Mouse (Mus musculus) neural tube, embryonic 11.5 days (tissue): ENCODE results near the gene Fam189b. TPM values are rescaled to one million over a fixed set of nuclear protein-coding genes. Genes with fewer than 3 reads are reported as not detected.

Experiments
- ATAC-seq: fragments of 200-750 bp; cut with Nextera tagmentation; 2 replicates; pipeline ENCODE4 v1.8.0; 2017; ENCODE audit warnings: moderate number of reproducible peaks, mild to moderate bottlenecking, moderate TSS enrichment, moderate library complexity; ENCODE audit not compliant: insufficient read depth, low FRiP score, low TSS enrichment
- DNase-seq: peaks from one replicate; pipeline ENCODE4 v3.0.0-alpha.2; 2015; ENCODE audit warnings: low spot score
- H3K27ac ChIP-seq: fragments of 300-500 bp; sonication (generic); 2 replicates; pipeline ENCODE4 v1.5.1; 2014; ENCODE audit warnings: low read depth, mild to moderate bottlenecking, low read length
- H3K27me3 ChIP-seq: fragments of 300-500 bp; sonication (generic); 2 replicates; pipeline ENCODE4 v1.6.1; 2014; ENCODE audit warnings: mild to moderate bottlenecking, low read length, mixed read lengths; ENCODE audit not compliant: control insufficient read depth, insufficient read depth
- H3K36me3 ChIP-seq: fragments of 300-500 bp; sonication (generic); 2 replicates; pipeline ENCODE4 v1.6.1; 2014; ENCODE audit warnings: mild to moderate bottlenecking, low read length, moderate library complexity, mixed read lengths; ENCODE audit not compliant: control insufficient read depth, insufficient read depth
- H3K4me1 ChIP-seq: fragments of 300-500 bp; sonication (generic); 2 replicates; pipeline ENCODE4 v1.6.1; 2014; ENCODE audit warnings: low read length, mixed read lengths; ENCODE audit not compliant: control insufficient read depth, insufficient read depth
- H3K4me2 ChIP-seq: fragments of 300-500 bp; sonication (generic); 2 replicates; pipeline ENCODE4 v1.6.1; 2014; ENCODE audit warnings: low read depth, mild to moderate bottlenecking, moderate library complexity
- H3K4me3 ChIP-seq: fragments of 300-500 bp; sonication (generic); 2 replicates; pipeline ENCODE4 v1.5.1; 2014; ENCODE audit warnings: low read depth, low read length
- H3K9ac ChIP-seq: fragments of 300-500 bp; sonication (generic); 2 replicates; pipeline ENCODE4 v1.6.1; 2014; ENCODE audit warnings: mild to moderate bottlenecking, low read length
- H3K9me3 ChIP-seq: fragments of 300-500 bp; sonication (generic); 2 replicates; pipeline ENCODE4 v1.6.1; 2016; ENCODE audit warnings: low read length; ENCODE audit not compliant: control insufficient read depth
- WGBS: fragments of 180-500 bp; shearing (Covaris S2); extraction: QIAGEN DNeasy Blood & Tissue Kit; methylation state at CpG from one replicate; pipeline ENCODE4 v1.1.7; 2014; 5-methylcytosine and 5-hydroxymethylcytosine counted together
- microRNA counts: library from miRNA; unstranded; fragments of <30 nt; microRNA quantifications from one replicate; lab custom pipeline; 2015
- microRNA-seq: library from miRNA; unstranded; fragments of <30 nt; microRNA quantifications from one replicate; pipeline ENCODE4, GENCODE M21; 2016
- polyA plus RNA-seq: library from polyadenylated mRNA; unstranded; fragments of >200 nt; fragmentation: Nextera tagmentation; extraction: Ambion mirVana; gene quantifications from 2 replicates; pipeline ENCODE4 v1.2.1, GENCODE M21; 2014

Gene Fam189b
- polyA plus RNA-seq, 1 experiment from 2014 or later = 36.9 TPM

DNA sequence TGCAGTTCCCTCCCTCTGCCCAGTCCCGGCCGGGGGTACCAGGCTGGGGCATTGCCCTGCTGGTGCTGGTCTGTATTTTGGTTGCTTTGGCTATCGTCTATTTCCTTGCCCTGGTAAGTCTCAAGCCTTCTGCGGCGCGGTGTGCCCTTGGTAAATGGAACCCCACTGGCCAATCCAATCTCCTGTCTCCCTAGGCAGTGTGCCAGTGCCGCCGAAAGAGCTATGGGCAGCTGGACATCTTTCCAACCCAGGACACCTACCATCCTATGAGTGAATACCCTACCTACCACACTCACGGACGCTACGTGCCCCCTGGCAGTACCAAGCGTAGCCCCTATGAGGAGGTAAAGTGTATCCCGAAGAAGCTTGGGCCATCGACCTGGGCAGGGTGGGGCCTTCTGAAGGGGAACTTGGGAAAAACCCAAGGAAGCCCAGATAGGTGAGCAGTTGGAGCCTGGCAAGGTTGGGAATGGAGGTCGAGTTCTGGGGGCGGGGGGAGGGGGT is 48.9 kb downstream of the Fam189b start:
- H3K9ac ChIP-seq = no peak overlapping the region
- no peaks in the 10 kb centered on the region for H3K9me3 ChIP-seq
- peaks cover 5% of the 10 kb centered on the region; the same call in 1 of the 2 replicates for H3K4me1 ChIP-seq
- no peak overlapping the region for H3K27ac ChIP-seq
- H3K4me3 ChIP-seq = no peak overlapping the region
- 77% methylated on average over 16 of the region's 16 CpGs for WGBS
- ATAC-seq (no peak), DNase-seq (no peak)
- no peaks in the 10 kb centered on the region; the same call in 1 of the 2 replicates for H3K36me3 ChIP-seq
- H3K4me2 ChIP-seq = no peak overlapping the region
- H3K27me3 ChIP-seq = no peaks in the 10 kb centered on the region

GRCm38 (mm10) chr3:89232614-89233013 is 49.7 kb downstream of the Fam189b start:
- Histone ChIP-seq H3K9me3 (no peaks in the 10 kb centered on the region), H3K4me3 (no peak overlapping the region), H3K27me3 (no peaks in the 10 kb centered on the region), H3K4me2 (no peak overlapping the region), H3K4me1 (peaks cover 5% of the 10 kb centered on the region; the same call in 1 of the 2 replicates), H3K36me3 (no peaks in the 10 kb centered on the region; the same call in 1 of the 2 replicates), H3K9ac (no peak overlapping the region), H3K27ac (no peak overlapping the region)
- 72% methylated on average over 6 of the region's 6 CpGs for WGBS
- no peak for ATAC-seq
- DNase-seq = no peak

- Histone ChIP-seq H3K9me3 (no peaks in the 10 kb centered on the region), H3K27me3 (no peaks in the 10 kb centered on the region), H3K4me1 (no peaks in the 10 kb centered on the region), H3K9ac (no peak overlapping the region), H3K36me3 (no peaks in the 10 kb centered on the region; the same call in 1 of the 2 replicates), H3K27ac (no peak overlapping the region), H3K4me3 (no peak overlapping the region), H3K4me2 (no peak overlapping the region)
- ATAC-seq = no peak
- DNase-seq = no peak
- 90% methylated on average over 14 of the region's 14 CpGs for WGBS
Measured at GRCm38 (mm10) chr3:89233562-89234110, 50.7 kb downstream of the Fam189b start.

GRCm38 (mm10) chr3:89236516-89236915 is 53.6 kb downstream of the Fam189b start:
- Histone ChIP-seq H3K4me3 (no peak overlapping the region), H3K36me3 (no peaks in the 10 kb centered on the region; the same call in none of the 2 replicates), H3K9me3 (no peaks in the 10 kb centered on the region), H3K4me2 (no peak overlapping the region), H3K27ac (no peak overlapping the region), H3K27me3 (no peaks in the 10 kb centered on the region), H3K9ac (no peak overlapping the region), H3K4me1 (no peaks in the 10 kb centered on the region)
- 93% methylated on average over 10 of the region's 10 CpGs for WGBS
- ATAC-seq (no peak), DNase-seq (no peak)

DNA sequence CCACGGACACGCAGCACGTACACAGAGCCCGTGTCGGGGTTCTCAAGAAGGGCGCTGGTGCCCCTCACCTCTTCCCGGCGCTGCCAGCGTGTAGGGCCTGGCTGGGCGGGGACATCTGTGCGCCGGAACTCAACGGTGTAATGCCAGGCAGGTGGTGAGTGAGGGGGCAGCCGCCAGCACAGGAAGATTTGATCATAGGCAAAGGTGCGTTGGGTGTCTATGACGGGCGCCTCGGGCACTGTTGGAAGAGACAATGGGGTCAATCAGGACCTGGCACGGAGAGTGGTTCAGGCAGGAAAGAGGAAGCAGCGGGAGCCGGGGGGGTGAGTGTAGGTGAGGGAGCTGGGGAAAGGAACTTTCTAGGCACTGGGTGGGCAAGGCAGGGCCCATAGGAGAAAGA is 54.7 kb downstream of the Fam189b start:
- Histone ChIP-seq H3K4me3 (no peak overlapping the region), H3K9me3 (no peaks in the 10 kb centered on the region), H3K27me3 (no peaks in the 10 kb centered on the region), H3K9ac (no peak overlapping the region), H3K4me2 (no peak overlapping the region), H3K36me3 (no peaks in the 10 kb centered on the region; the same call in none of the 2 replicates), H3K4me1 (no peaks in the 10 kb centered on the region), H3K27ac (no peak overlapping the region)
- ATAC-seq (no peak), DNase-seq (no peak)
- WGBS = 93% methylated on average over 21 of the region's 21 CpGs

- Histone ChIP-seq H3K4me2 (no peak overlapping the region), H3K4me1 (peaks cover 3% of the 10 kb centered on the region), H3K9me3 (no peaks in the 10 kb centered on the region), H3K9ac (no peak overlapping the region), H3K36me3 (no peaks in the 10 kb centered on the region; the same call in none of the 2 replicates), H3K4me3 (no peak overlapping the region), H3K27ac (no peak overlapping the region), H3K27me3 (no peaks in the 10 kb centered on the region)
- ATAC-seq (no peak), DNase-seq (no peak)
- 65% methylated on average over 6 of the region's 12 CpGs for WGBS
Measured at GRCm38 (mm10) chr3:89238494-89238893, 55.6 kb downstream of the Fam189b start.

MicroRNAs within 50 kb of the gene (microRNA counts, 519-probe panel; counts per million panel counts)
- microRNA mmu-miR-92b (lab: Ali Mortazavi, UCI) = 4,841 counts per million, percentile 87 among the panel's probes with 10 or more counts

Small RNAs within 50 kb of the gene (microRNA-seq; reads per million reads assigned to microRNA genes)
- gene Mir92b = 4,972 reads per million, percentile 92 among the genes with 10 or more reads in this experiment

Other genes starting within 250 kb of the Fam189b start
- 12.3 and 13.8 TPM in 2 replicates for gene Ash1l, start 232.5 kb upstream of the Fam189b start, polyA plus RNA-seq
- gene Dap3, start 232.0 kb upstream of the Fam189b start, polyA plus RNA-seq = 165 and 168 TPM in 2 replicates
- 39.2 and 48.9 TPM in 2 replicates for gene Rusc1, start 89.8 kb upstream of the Fam189b start, polyA plus RNA-seq
- 0.12 TPM in 1 of 2 replicates, not detected in the other for gene Gm43738, start 82.0 kb upstream of the Fam189b start, polyA plus RNA-seq
- gene Fdps, start 81.2 kb upstream of the Fam189b start, polyA plus RNA-seq = 384 TPM in 2 replicates
- gene Pklr, start 47.0 kb upstream of the Fam189b start, polyA plus RNA-seq = 1.5 and 2.4 TPM in 2 replicates
- 5.2 and 7.5 TPM in 2 replicates for gene Hcn3, start 22.9 kb upstream of the Fam189b start, polyA plus RNA-seq
- 26.5 and 32.3 TPM in 2 replicates for gene Clk2, start 18.3 kb upstream of the Fam189b start, polyA plus RNA-seq
- 91.2 and 92.8 TPM in 2 replicates for gene Scamp3, start 5.7 kb upstream of the Fam189b start, polyA plus RNA-seq
- gene Gba, start 19.8 kb downstream of the Fam189b start, polyA plus RNA-seq = 44.4 and 46.5 TPM in 2 replicates
- 26.3 and 26.6 TPM in 2 replicates for gene Thbs3, start 32.0 kb downstream of the Fam189b start, polyA plus RNA-seq
- gene Mtx1, start 43.9 kb downstream of the Fam189b start, polyA plus RNA-seq = 181 and 202 TPM in 2 replicates
- gene Muc1, start 45.9 kb downstream of the Fam189b start, polyA plus RNA-seq = 1.6 and 1.8 TPM in 2 replicates
- gene Krtcap2, start 62.8 kb downstream of the Fam189b start, polyA plus RNA-seq = 237 and 255 TPM in 2 replicates
- 11.6 and 12.8 TPM in 2 replicates for gene Trim46, start 63.2 kb downstream of the Fam189b start, polyA plus RNA-seq
- gene Dpm3, start 76.2 kb downstream of the Fam189b start, polyA plus RNA-seq = 86.1 and 88.5 TPM in 2 replicates
- 33.8 and 37.6 TPM in 2 replicates for gene Slc50a1, start 87.4 kb downstream of the Fam189b start, polyA plus RNA-seq
- 13.7 and 15.9 TPM in 2 replicates for gene Efna1, start 98.0 kb downstream of the Fam189b start, polyA plus RNA-seq
- 32.7 and 36.5 TPM in 2 replicates for gene Efna3, start 139.8 kb downstream of the Fam189b start, polyA plus RNA-seq
- gene Efna4, start 154.9 kb downstream of the Fam189b start, polyA plus RNA-seq = 20.5 and 21.6 TPM in 2 replicates
- 16.3 and 18.3 TPM in 2 replicates for gene Adam15, start 166.9 kb downstream of the Fam189b start, polyA plus RNA-seq
- gene Dcst2, start 178.8 kb downstream of the Fam189b start, polyA plus RNA-seq = 0.20 TPM in 1 of 2 replicates, not detected in the other
- gene Dcst1, start 182.1 kb downstream of the Fam189b start, polyA plus RNA-seq = 0.31 and 0.41 TPM in 2 replicates
- 0.25 and 0.54 TPM in 2 replicates for gene Zbtb7b, start 211.6 kb downstream of the Fam189b start, polyA plus RNA-seq
- gene Lenep, start 219.7 kb downstream of the Fam189b start, polyA plus RNA-seq = 0.13 and 0.73 TPM in 2 replicates
- gene Flad1, start 228.7 kb downstream of the Fam189b start, polyA plus RNA-seq = 29.4 and 30.9 TPM in 2 replicates
- gene Cks1b, start 235.2 kb downstream of the Fam189b start, polyA plus RNA-seq = 432 and 463 TPM in 2 replicates
- 43.9 and 48.0 TPM in 2 replicates for gene Shc1, start 235.3 kb downstream of the Fam189b start, polyA plus RNA-seq
- 55.7 and 59.8 TPM in 2 replicates for gene Pygo2, start 247.1 kb downstream of the Fam189b start, polyA plus RNA-seq